Mouse (Mus musculus): ENCODE measurements at regions not wholly inside any gene's neighbourhood (a gene's known extent, or its start where the extent isn't known, plus 50 kb on each side); places are given as distances from the start of the nearest gene placed in this dataset.

- H3K27me3 ChIP-seq (ENCODE audit: control insufficient read depth, insufficient read depth, low read length) = no peaks in the 10 kb centered on the region
- no peaks in the 10 kb centered on the region for H3K4me1 ChIP-seq (ENCODE audit: control insufficient read depth, insufficient read depth)
- ATAC-seq (ENCODE audit: insufficient read depth, low read depth) (no peak), DNase-seq (ENCODE audit: low spot score) (peak; percentile 44)
- H3K4me3 ChIP-seq (ENCODE audit: low read depth, low read length) = no peak overlapping the region
- H3K4me2 ChIP-seq (ENCODE audit: low read depth, low read length) = no peak overlapping the region
- H3K36me3 ChIP-seq (replicated peaks; ENCODE audit: control insufficient read depth, insufficient read depth, low read length) = no peaks in the 10 kb centered on the region
- H3K27ac ChIP-seq (ENCODE audit: low read depth) = no peak overlapping the region
- TF ChIP-seq CTCF (IDR thresholded peaks at IDR 0.05; ENCODE audit: low read depth) = peak; percentile 68
- TF ChIP-seq EP300 (IDR thresholded peaks at IDR 0.05; ENCODE audit: low read depth) = no peak
- no peak overlapping the region for H3K9ac ChIP-seq (replicated peaks; ENCODE audit: low read depth, low read length)
- WGBS = 80% methylated on average over 4 of the region's 4 CpGs
- H3K9me3 ChIP-seq (replicated peaks; ENCODE audit: control insufficient read depth, low read length) = no peaks in the 10 kb centered on the region
Measured at GRCm38 (mm10) chr1:83727215-83727614, 319.2 kb upstream of the Sphkap start.

- Histone ChIP-seq H3K4me1 (ENCODE audit: control insufficient read depth, insufficient read depth) (no peaks in the 10 kb centered on the region), H3K4me2 (ENCODE audit: low read depth, low read length) (no peak overlapping the region), H3K9me3 (replicated peaks; ENCODE audit: control insufficient read depth, low read length) (no peaks in the 10 kb centered on the region), H3K4me3 (ENCODE audit: low read depth, low read length) (no peak overlapping the region), H3K27me3 (ENCODE audit: control insufficient read depth, insufficient read depth, low read length) (no peaks in the 10 kb centered on the region), H3K36me3 (replicated peaks; ENCODE audit: control insufficient read depth, insufficient read depth, low read length) (no peaks in the 10 kb centered on the region), H3K27ac (ENCODE audit: low read depth) (no peak overlapping the region), H3K9ac (replicated peaks; ENCODE audit: low read depth, low read length) (no peak overlapping the region)
- DNase-seq (ENCODE audit: low spot score) (no peak), ATAC-seq (ENCODE audit: insufficient read depth, low read depth) (no peak)
- no peak for TF ChIP-seq CTCF (IDR thresholded peaks at IDR 0.05; ENCODE audit: low read depth)
- no peak for TF ChIP-seq EP300 (IDR thresholded peaks at IDR 0.05; ENCODE audit: low read depth)
- WGBS = 59% methylated on average over 1 of the region's 1 CpGs
Measured at GRCm38 (mm10) chr1:83723096-83723495, 315.1 kb upstream of the Sphkap start.

- Histone ChIP-seq H3K27me3 (ENCODE audit: control insufficient read depth, insufficient read depth, low read length) (no peaks in the 10 kb centered on the region), H3K36me3 (replicated peaks; ENCODE audit: control insufficient read depth, insufficient read depth, low read length) (no peaks in the 10 kb centered on the region), H3K4me1 (ENCODE audit: control insufficient read depth, insufficient read depth) (no peaks in the 10 kb centered on the region), H3K9me3 (replicated peaks; ENCODE audit: control insufficient read depth, low read length) (no peaks in the 10 kb centered on the region), H3K9ac (replicated peaks; ENCODE audit: low read depth, low read length) (no peak overlapping the region), H3K27ac (ENCODE audit: low read depth) (no peak overlapping the region), H3K4me2 (ENCODE audit: low read depth, low read length) (no peak overlapping the region), H3K4me3 (ENCODE audit: low read depth, low read length) (no peak overlapping the region)
- 79% methylated on average over 1 of the region's 1 CpGs for WGBS
- no peak for ATAC-seq (ENCODE audit: insufficient read depth, low read depth)
- no peak for DNase-seq (ENCODE audit: low spot score)
- TF ChIP-seq EP300 (IDR thresholded peaks at IDR 0.05; ENCODE audit: low read depth) = no peak
- no peak for TF ChIP-seq CTCF (IDR thresholded peaks at IDR 0.05; ENCODE audit: low read depth)
Measured at GRCm38 (mm10) chr1:83720166-83720565, 312.2 kb upstream of the Sphkap start.

- Histone ChIP-seq H3K36me3 (replicated peaks; ENCODE audit: control insufficient read depth, insufficient read depth, low read length) (no peaks in the 10 kb centered on the region), H3K27me3 (ENCODE audit: control insufficient read depth, insufficient read depth, low read length) (no peaks in the 10 kb centered on the region), H3K4me1 (ENCODE audit: control insufficient read depth, insufficient read depth) (no peaks in the 10 kb centered on the region), H3K4me3 (ENCODE audit: low read depth, low read length) (no peak overlapping the region), H3K9ac (replicated peaks; ENCODE audit: low read depth, low read length) (no peak overlapping the region), H3K27ac (ENCODE audit: low read depth) (no peak overlapping the region), H3K9me3 (replicated peaks; ENCODE audit: control insufficient read depth, low read length) (no peaks in the 10 kb centered on the region), H3K4me2 (ENCODE audit: low read depth, low read length) (no peak overlapping the region)
- WGBS = 0% methylated on average over 1 of the region's 1 CpGs
- TF ChIP-seq CTCF (IDR thresholded peaks at IDR 0.05; ENCODE audit: low read depth) (peak; percentile 81), EP300 (IDR thresholded peaks at IDR 0.05; ENCODE audit: low read depth) (no peak)
- ATAC-seq (ENCODE audit: insufficient read depth, low read depth) (no peak), DNase-seq (ENCODE audit: low spot score) (peak; percentile 54)
Measured at GRCm38 (mm10) chr1:83717056-83717455, 309.1 kb upstream of the Sphkap start.

- H3K4me2 ChIP-seq (ENCODE audit: low read depth, low read length) = no peak overlapping the region
- no peaks in the 10 kb centered on the region for H3K36me3 ChIP-seq (replicated peaks; ENCODE audit: control insufficient read depth, insufficient read depth, low read length)
- no peaks in the 10 kb centered on the region for H3K27me3 ChIP-seq (ENCODE audit: control insufficient read depth, insufficient read depth, low read length)
- TF ChIP-seq CTCF (IDR thresholded peaks at IDR 0.05; ENCODE audit: low read depth) = no peak
- no peak for TF ChIP-seq EP300 (IDR thresholded peaks at IDR 0.05; ENCODE audit: low read depth)
- no peak overlapping the region for H3K27ac ChIP-seq (ENCODE audit: low read depth)
- DNase-seq (ENCODE audit: low spot score) = no peak
- WGBS = 70% methylated on average over 6 of the region's 6 CpGs
- no peak overlapping the region for H3K4me3 ChIP-seq (ENCODE audit: low read depth, low read length)
- no peaks in the 10 kb centered on the region for H3K9me3 ChIP-seq (replicated peaks; ENCODE audit: control insufficient read depth, low read length)
- no peaks in the 10 kb centered on the region for H3K4me1 ChIP-seq (ENCODE audit: control insufficient read depth, insufficient read depth)
- no peak overlapping the region for H3K9ac ChIP-seq (replicated peaks; ENCODE audit: low read depth, low read length)
- no peak for ATAC-seq (ENCODE audit: insufficient read depth, low read depth)
Measured at GRCm38 (mm10) chr1:83701696-83702404, 293.9 kb upstream of the Sphkap start.

- no peak overlapping the region for H3K27ac ChIP-seq (ENCODE audit: low read depth)
- no peak overlapping the region for H3K4me2 ChIP-seq (ENCODE audit: low read depth, low read length)
- no peaks in the 10 kb centered on the region for H3K4me1 ChIP-seq (ENCODE audit: control insufficient read depth, insufficient read depth)
- no peaks in the 10 kb centered on the region for H3K36me3 ChIP-seq (replicated peaks; ENCODE audit: control insufficient read depth, insufficient read depth, low read length)
- TF ChIP-seq EP300 (IDR thresholded peaks at IDR 0.05; ENCODE audit: low read depth) = no peak
- no peak for TF ChIP-seq CTCF (IDR thresholded peaks at IDR 0.05; ENCODE audit: low read depth)
- H3K9ac ChIP-seq (replicated peaks; ENCODE audit: low read depth, low read length) = no peak overlapping the region
- ATAC-seq (ENCODE audit: insufficient read depth, low read depth) = no peak
- no peaks in the 10 kb centered on the region for H3K27me3 ChIP-seq (ENCODE audit: control insufficient read depth, insufficient read depth, low read length)
- WGBS = 34% methylated on average over 6 of the region's 6 CpGs
- no peaks in the 10 kb centered on the region for H3K9me3 ChIP-seq (replicated peaks; ENCODE audit: control insufficient read depth, low read length)
- no peak for DNase-seq (ENCODE audit: low spot score)
- no peak overlapping the region for H3K4me3 ChIP-seq (ENCODE audit: low read depth, low read length)
Measured at GRCm38 (mm10) chr1:83697422-83697821, 289.4 kb upstream of the Sphkap start.

Measured in heart, postnatal 0 days (tissue).